Mouse (Mus musculus): Measurements from ENCODE around the gene Zc3h7b. TPM values are rescaled to one million over a fixed set of nuclear protein-coding genes. Genes with fewer than 3 reads are reported as not detected.

The Zc3h7b gene
- total and polyA plus RNA-seq, 2 experiments from 2014 or later: 34.5 to 148 TPM

DNA sequence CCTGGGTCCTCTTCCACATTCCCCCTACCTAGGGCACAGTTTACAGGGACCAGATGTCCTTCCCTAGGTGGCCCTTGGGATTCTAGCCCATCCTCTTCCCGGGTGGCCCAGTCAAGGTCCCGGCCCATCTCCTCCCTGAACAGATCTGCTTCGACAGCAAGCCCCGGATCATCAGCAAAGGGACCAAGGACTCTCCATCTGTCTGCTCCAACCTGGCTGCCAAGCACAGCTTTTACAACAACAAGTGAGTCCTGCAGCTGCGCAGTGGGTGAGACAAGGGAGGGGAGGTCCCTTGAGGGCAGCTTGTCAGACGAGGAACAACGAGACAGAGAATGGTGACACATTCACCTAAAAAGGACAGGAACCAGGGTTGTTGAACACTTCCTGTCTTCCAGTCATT lies 37.0 kb downstream of the Zc3h7b start:
- DNase-seq (ENCODE audit: low spot score): peak; percentile 18
- no peak overlapping the region for H3K4me2 ChIP-seq (ENCODE audit: low read depth, low read length)
- H3K36me3 ChIP-seq (ENCODE audit: insufficient read depth, low read length): peaks cover 83% of the 10 kb centered on the region
- WGBS: 60% methylated on average over 7 of the region's 7 CpGs
- no peak overlapping the region for H3K9ac ChIP-seq (replicated peaks; ENCODE audit: low read length)
- TF ChIP-seq CTCF (IDR thresholded peaks at IDR 0.05; ENCODE audit: low read depth): no peak
- H3K27me3 ChIP-seq (ENCODE audit: insufficient read depth, low read length): no peaks in the 10 kb centered on the region
- no peak overlapping the region for H3K27ac ChIP-seq
- no peak overlapping the region for H3K4me3 ChIP-seq (ENCODE audit: low read length)
- no peaks in the 10 kb centered on the region for H3K4me1 ChIP-seq (ENCODE audit: insufficient read depth, low read length)
- ATAC-seq: no peak
- H3K9me3 ChIP-seq (ENCODE audit: low read length): no peaks in the 10 kb centered on the region

DNA sequence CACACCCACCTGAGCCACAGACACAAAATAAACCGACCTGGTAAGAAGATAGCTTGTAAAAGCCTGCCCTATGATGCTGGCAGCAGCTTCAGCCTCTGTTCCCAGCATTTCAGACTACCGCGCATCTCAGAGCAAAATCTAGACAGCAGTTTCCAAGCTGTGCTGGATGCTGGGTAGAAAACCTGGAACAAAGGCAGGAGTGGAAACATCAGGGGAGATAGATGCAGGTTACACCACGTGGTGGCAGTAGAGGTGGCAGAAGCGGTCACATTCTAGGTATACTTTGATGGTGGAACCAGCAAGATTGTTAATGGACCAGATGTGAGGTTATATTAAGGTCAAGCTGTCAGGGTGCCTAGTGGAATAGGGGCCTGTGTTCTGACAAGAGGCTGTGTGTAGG lies 39.9 kb downstream of the Zc3h7b start:
- H3K27ac ChIP-seq: no peak overlapping the region
- no peak overlapping the region for H3K4me2 ChIP-seq (ENCODE audit: low read depth, low read length)
- ATAC-seq (no peak), DNase-seq (ENCODE audit: low spot score) (peak; percentile 35)
- H3K4me3 ChIP-seq (ENCODE audit: low read length): no peak overlapping the region
- no peaks in the 10 kb centered on the region for H3K27me3 ChIP-seq (ENCODE audit: insufficient read depth, low read length)
- no peaks in the 10 kb centered on the region for H3K4me1 ChIP-seq (ENCODE audit: insufficient read depth, low read length)
- WGBS: 76% methylated on average over 5 of the region's 5 CpGs
- H3K9me3 ChIP-seq (ENCODE audit: low read length): no peaks in the 10 kb centered on the region
- TF ChIP-seq CTCF (IDR thresholded peaks at IDR 0.05; ENCODE audit: low read depth): peak; percentile 53
- H3K9ac ChIP-seq (replicated peaks; ENCODE audit: low read length): no peak overlapping the region
- H3K36me3 ChIP-seq (ENCODE audit: insufficient read depth, low read length): peaks cover 68% of the 10 kb centered on the region

DNA sequence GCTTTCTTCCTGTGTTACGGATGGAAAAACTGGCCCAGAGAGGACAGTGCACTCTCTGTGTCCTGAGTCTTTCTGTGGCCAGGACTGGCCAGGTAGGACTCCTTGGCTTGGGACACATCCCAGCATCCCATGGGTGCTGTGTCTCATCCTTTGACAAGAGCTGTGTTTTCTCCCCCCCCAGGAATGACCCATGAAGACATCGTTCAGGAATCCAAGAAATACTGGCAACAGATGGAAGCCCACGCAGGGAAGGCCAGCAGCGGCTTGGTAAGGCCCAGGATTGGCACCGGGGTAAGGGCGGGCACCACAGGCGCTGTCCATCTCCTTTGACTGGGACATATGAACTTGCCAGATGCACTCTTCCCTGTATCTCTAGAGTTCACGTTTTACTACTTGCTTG lies 40.8 kb downstream of the Zc3h7b start:
- no peak for ATAC-seq
- no peak for TF ChIP-seq CTCF (IDR thresholded peaks at IDR 0.05; ENCODE audit: low read depth)
- 88% methylated on average over 8 of the region's 8 CpGs for WGBS
- Histone ChIP-seq H3K27me3 (ENCODE audit: insufficient read depth, low read length) (no peaks in the 10 kb centered on the region), H3K4me1 (ENCODE audit: insufficient read depth, low read length) (no peaks in the 10 kb centered on the region), H3K27ac (no peak overlapping the region), H3K4me3 (ENCODE audit: low read length) (no peak overlapping the region), H3K9ac (replicated peaks; ENCODE audit: low read length) (no peak overlapping the region), H3K36me3 (ENCODE audit: insufficient read depth, low read length) (peaks cover 62% of the 10 kb centered on the region), H3K9me3 (ENCODE audit: low read length) (no peaks in the 10 kb centered on the region), H3K4me2 (ENCODE audit: low read depth, low read length) (no peak overlapping the region)
- no peak for DNase-seq (ENCODE audit: low spot score)

DNA sequence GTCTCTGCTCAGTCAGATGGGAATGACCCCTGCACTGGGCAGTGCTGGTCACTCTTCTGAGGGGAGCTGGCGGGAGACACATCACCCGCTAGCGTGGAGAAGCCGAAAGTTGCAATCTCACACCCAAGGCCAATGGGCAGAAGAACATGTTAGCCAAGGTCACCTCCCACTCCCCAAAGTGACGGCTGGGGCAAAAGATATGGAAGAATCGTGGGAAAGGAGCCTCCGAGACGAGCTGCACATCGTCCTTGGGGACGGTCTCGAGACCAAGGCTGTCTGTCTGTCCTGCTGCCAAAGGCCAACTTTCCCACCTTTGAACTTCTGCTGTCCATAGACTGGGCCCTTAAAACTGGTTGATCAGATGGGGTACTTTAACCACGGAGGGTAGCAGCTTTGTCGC lies 42.7 kb downstream of the Zc3h7b start:
- H3K27me3 ChIP-seq (ENCODE audit: insufficient read depth, low read length): no peaks in the 10 kb centered on the region
- no peak overlapping the region for H3K27ac ChIP-seq
- no peak for ATAC-seq
- TF ChIP-seq CTCF (IDR thresholded peaks at IDR 0.05; ENCODE audit: low read depth): no peak
- H3K9ac ChIP-seq (replicated peaks; ENCODE audit: low read length): no peak overlapping the region
- no peaks in the 10 kb centered on the region for H3K4me1 ChIP-seq (ENCODE audit: insufficient read depth, low read length)
- H3K36me3 ChIP-seq (ENCODE audit: insufficient read depth, low read length): peaks cover 55% of the 10 kb centered on the region
- no peak for DNase-seq (ENCODE audit: low spot score)
- no peaks in the 10 kb centered on the region for H3K9me3 ChIP-seq (ENCODE audit: low read length)
- no peak overlapping the region for H3K4me2 ChIP-seq (ENCODE audit: low read depth, low read length)
- H3K4me3 ChIP-seq (ENCODE audit: low read length): no peak overlapping the region
- 94% methylated on average over 13 of the region's 13 CpGs for WGBS

DNA sequence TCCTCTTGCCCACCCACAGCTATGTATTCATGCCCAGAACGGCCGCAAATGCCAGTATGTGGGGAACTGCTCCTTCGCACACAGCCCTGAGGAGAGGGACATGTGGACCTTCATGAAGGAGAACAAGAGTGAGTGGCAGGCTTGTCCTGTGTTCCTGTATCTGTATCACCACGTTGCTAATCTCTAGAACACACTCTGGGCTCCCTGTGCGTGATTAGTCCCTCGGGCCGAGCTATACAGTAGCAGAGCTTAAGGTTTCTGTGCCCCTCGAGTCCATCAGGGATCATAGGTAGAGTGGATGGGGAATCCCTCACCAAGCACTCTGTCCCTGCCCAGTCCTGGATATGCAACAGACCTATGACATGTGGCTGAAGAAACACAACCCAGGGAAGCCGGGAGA lies 47.6 kb downstream of the Zc3h7b start:
- Histone ChIP-seq H3K36me3 (ENCODE audit: insufficient read depth, low read length) (peaks cover 36% of the 10 kb centered on the region), H3K4me1 (ENCODE audit: insufficient read depth, low read length) (no peaks in the 10 kb centered on the region), H3K27ac (no peak overlapping the region), H3K9ac (replicated peaks; ENCODE audit: low read length) (no peak overlapping the region), H3K4me2 (ENCODE audit: low read depth, low read length) (no peak overlapping the region), H3K27me3 (ENCODE audit: insufficient read depth, low read length) (no peaks in the 10 kb centered on the region), H3K9me3 (ENCODE audit: low read length) (no peaks in the 10 kb centered on the region), H3K4me3 (ENCODE audit: low read length) (no peak overlapping the region)
- ATAC-seq (no peak), DNase-seq (ENCODE audit: low spot score) (no peak)
- no peak for TF ChIP-seq CTCF (IDR thresholded peaks at IDR 0.05; ENCODE audit: low read depth)
- WGBS: 94% methylated on average over 9 of the region's 9 CpGs

DNA sequence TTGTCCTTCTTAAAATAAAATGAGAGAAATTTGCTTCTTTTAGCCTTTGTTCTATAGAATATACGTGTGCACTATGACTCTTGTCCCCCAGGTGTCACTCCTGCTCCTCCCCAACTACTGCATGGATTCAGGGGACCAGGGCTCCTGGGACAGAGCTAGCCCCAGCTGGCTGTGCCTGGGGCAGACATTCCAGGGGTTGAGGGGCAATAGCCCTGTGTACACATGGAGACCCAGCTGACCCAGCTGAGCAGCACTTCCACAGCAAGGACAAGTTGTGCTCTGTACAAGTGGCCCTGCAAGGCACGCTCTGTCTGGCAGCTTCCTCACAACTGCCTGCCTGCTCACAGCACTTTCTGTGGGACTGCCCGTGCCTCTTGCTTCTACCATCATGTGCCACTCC lies 51.4 kb downstream of the Zc3h7b start:
- no peak overlapping the region for H3K9ac ChIP-seq (replicated peaks; ENCODE audit: low read length)
- peak; percentile 50; the same call in 1 of the 2 replicates for ATAC-seq
- WGBS: 72% methylated on average over 3 of the region's 3 CpGs

DNA sequence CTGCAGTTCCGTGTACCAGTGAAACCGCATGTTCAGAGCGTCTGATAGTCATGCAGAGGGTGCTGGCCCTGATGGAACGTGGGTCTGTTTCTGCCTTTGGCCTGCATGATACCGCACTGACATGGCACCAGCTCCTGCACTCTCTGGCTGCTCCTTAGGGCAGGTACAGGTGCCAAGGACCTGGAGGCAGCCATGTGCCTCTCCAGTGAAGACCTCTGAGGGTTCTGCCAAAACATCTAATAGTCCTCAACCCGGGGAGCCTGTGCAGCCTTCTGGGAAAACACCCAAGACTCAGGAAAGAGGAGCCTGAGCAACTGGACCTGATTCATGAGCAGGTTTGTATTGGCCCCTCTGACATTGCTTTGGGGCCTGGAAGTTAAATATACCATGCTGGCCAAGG lies 53.0 kb downstream of the Zc3h7b start:
- Histone ChIP-seq H3K27ac (no peak overlapping the region), H3K9me3 (ENCODE audit: low read length) (no peaks in the 10 kb centered on the region), H3K36me3 (ENCODE audit: insufficient read depth, low read length) (peaks cover 12% of the 10 kb centered on the region; the same call in 1 of the 2 replicates), H3K4me1 (ENCODE audit: insufficient read depth, low read length) (peaks cover 2% of the 10 kb centered on the region; the same call in 1 of the 2 replicates), H3K4me2 (ENCODE audit: low read depth, low read length) (no peak overlapping the region), H3K27me3 (ENCODE audit: insufficient read depth, low read length) (no peaks in the 10 kb centered on the region), H3K4me3 (ENCODE audit: low read length) (no peak overlapping the region), H3K9ac (replicated peaks; ENCODE audit: low read length) (no peak overlapping the region)
- 90% methylated on average over 6 of the region's 6 CpGs for WGBS
- no peak for TF ChIP-seq CTCF (IDR thresholded peaks at IDR 0.05; ENCODE audit: low read depth)
- no peak for DNase-seq (ENCODE audit: low spot score)
- ATAC-seq: no peak

More for the DNA sequence above, 51.4 kb downstream of the Zc3h7b start:
- H3K4me1 ChIP-seq (ENCODE audit: insufficient read depth, low read length): no peaks in the 10 kb centered on the region
- no peaks in the 10 kb centered on the region for H3K27me3 ChIP-seq (ENCODE audit: insufficient read depth, low read length)
- no peak overlapping the region for H3K4me2 ChIP-seq (ENCODE audit: low read depth, low read length)
- no peaks in the 10 kb centered on the region for H3K9me3 ChIP-seq (ENCODE audit: low read length)
- TF ChIP-seq CTCF (IDR thresholded peaks at IDR 0.05; ENCODE audit: low read depth): peak; percentile 63
- peak; percentile 37 for DNase-seq (ENCODE audit: low spot score)
- H3K4me3 ChIP-seq (ENCODE audit: low read length): no peak overlapping the region
- H3K36me3 ChIP-seq (ENCODE audit: insufficient read depth, low read length): peaks cover 26% of the 10 kb centered on the region
- H3K27ac ChIP-seq: no peak overlapping the region
